Mouse (Mus musculus): ENCODE measurements around the gene Ugt1a8. TPM values are rescaled to one million over a fixed set of nuclear protein-coding genes. Genes with fewer than 3 reads are reported as not detected.
A peak's percentile ranks its signal among the peaks of the same experiment; 100 is the strongest.

The Ugt1a8 gene
- polyA plus RNA-seq, 1 experiment from 2014 or later: not detected

DNA sequence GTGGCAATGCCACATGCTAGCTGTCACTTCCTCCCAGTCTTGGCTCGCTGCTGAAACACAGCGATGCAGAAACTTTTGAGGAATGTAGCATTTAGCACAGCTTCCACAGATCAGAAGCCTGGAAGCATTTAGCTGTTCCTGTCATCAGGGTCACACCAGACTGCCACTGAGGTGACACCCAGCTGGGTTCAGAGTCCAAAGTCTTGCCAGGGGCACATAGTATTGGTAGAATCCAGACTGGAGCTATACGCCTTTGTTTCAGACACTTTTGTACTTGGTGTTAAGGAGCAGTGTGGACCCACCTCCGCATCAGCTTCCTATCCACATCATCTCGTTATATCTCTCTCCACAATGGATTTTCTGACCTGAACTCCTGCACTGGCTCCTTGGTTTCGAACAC, 165.9 kb downstream of the Ugt1a8 start:
- no peaks in the 10 kb centered on the region for H3K36me3 ChIP-seq
- H3K9me3 ChIP-seq: peaks cover 97% of the 10 kb centered on the region
- WGBS: 74% methylated on average over 6 of the region's 6 CpGs
- H3K27ac ChIP-seq (replicated peaks): no peak overlapping the region
- H3K9ac ChIP-seq (replicated peaks): no peak overlapping the region
- H3K4me3 ChIP-seq: no peak overlapping the region
- H3K4me2 ChIP-seq (replicated peaks): no peak overlapping the region
- no peaks in the 10 kb centered on the region for H3K27me3 ChIP-seq
- no peaks in the 10 kb centered on the region for H3K4me1 ChIP-seq
- no peak for ATAC-seq (ENCODE audit: low FRiP score, low read depth)

DNA sequence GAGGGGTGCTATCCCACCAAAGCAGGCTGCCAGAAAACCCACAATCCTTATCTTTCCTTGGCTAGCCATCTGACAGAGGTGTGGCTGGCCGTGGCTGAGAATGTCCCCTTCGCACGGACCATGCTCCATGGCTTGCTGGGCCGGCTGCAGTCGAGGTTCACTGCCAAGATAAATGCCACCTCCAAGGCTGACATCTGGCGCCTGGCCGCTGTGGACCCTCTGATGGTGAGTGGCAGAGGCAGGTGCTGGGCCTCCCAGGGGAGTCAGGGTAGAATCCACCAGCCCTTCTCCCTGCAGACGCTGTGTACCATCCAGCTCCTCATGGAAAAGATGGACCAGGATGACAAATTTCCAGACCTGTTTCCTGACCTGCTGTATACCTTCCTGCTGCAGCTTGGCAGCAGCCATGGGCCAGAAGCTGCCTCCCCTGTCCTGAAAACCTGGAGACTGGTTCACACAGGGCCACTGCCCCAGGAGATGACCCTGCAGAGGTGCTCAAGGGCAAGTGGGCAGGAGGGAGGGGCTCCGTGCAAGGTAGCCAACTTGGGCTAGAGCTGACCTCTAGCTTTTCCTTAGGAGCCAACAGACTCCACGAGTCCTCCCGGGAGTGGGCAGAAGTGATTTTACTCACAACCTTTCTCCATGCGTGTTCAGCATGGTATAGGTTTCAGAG, 167.3 kb downstream of the Ugt1a8 start:
- ATAC-seq (ENCODE audit: low FRiP score, low read depth): no peak
- H3K27me3 ChIP-seq: no peaks in the 10 kb centered on the region
- H3K36me3 ChIP-seq: peaks cover 6% of the 10 kb centered on the region
- no peaks in the 10 kb centered on the region for H3K4me1 ChIP-seq
- H3K4me2 ChIP-seq (replicated peaks): no peak overlapping the region
- H3K9me3 ChIP-seq: peaks cover 90% of the 10 kb centered on the region
- H3K4me3 ChIP-seq: no peak overlapping the region
- H3K27ac ChIP-seq (replicated peaks): no peak overlapping the region
- 88% methylated on average over 12 of the region's 12 CpGs for WGBS
- H3K9ac ChIP-seq (replicated peaks): no peak overlapping the region

DNA sequence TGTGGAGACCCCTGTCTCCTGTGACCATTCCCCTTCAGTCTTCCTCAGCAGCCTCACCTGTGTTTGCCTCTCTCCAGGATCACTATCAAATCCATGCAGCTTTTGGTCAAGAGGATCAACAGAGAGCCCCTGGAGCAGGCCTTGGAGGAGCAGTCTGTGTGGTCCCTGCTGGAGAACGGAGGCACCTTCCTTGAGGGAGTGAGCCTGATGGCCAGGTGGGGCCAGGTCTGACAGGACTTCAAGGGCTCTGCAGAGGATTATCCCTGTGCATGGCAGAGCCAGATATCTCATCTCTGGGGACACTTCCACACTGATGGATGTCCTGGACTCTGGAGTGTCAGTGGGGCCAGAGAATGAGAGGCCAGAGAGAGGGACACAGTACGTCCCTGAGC, 167.8 kb downstream of the Ugt1a8 start:
- Histone ChIP-seq H3K27ac (replicated peaks) (no peak overlapping the region), H3K36me3 (peaks cover 10% of the 10 kb centered on the region), H3K4me2 (replicated peaks) (no peak overlapping the region), H3K27me3 (no peaks in the 10 kb centered on the region), H3K9ac (replicated peaks) (no peak overlapping the region), H3K9me3 (peaks cover 88% of the 10 kb centered on the region), H3K4me3 (no peak overlapping the region), H3K4me1 (no peaks in the 10 kb centered on the region)
- ATAC-seq (ENCODE audit: low FRiP score, low read depth): no peak
- WGBS: 54% methylated on average over 2 of the region's 2 CpGs

GRCm38 (mm10) chr1:88255989-88256754, 168.6 kb downstream of the Ugt1a8 start:
- Histone ChIP-seq H3K9ac (replicated peaks) (no peak overlapping the region), H3K4me3 (no peak overlapping the region), H3K4me2 (replicated peaks) (no peak overlapping the region), H3K4me1 (no peaks in the 10 kb centered on the region), H3K27me3 (no peaks in the 10 kb centered on the region), H3K36me3 (peaks cover 17% of the 10 kb centered on the region), H3K27ac (replicated peaks) (no peak overlapping the region), H3K9me3 (peaks cover 80% of the 10 kb centered on the region)
- no peak for ATAC-seq (ENCODE audit: low FRiP score, low read depth)
- 79% methylated on average over 13 of the region's 13 CpGs for WGBS

DNA sequence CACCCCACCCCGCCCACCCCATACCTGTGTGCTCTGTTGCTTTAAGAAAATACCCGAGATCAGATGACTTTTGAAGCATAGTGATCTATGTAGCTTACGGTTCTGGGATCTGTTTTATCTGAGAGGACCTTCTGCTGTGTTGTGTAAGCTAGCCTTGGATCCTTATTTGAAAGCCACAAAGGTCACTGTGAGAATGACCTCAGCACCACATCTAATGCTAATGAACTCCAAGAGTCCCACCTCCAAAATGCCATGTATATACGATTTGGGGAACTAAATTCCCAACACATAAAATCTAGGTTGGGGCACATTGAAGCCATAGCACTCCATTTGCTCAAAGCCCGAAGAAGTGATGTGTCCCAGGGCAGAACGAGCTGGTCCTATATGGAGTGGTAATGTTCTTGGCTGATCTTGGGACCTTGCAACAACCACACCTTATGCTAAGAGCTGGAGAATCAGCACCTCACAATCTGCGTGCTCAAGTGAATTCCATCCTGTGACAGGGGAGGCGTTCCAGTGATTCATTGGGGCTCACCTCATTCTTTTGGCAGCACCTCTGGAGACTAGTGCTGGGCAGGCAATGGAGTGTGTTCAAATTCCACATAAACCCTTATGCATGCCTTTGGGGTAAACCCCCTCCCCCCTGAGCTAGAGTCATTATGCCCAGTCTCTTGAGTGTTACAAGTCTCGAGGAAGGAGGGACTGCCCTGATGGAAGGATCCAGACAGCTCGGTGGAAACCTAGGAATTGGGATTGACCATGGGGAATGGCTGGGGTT, 169.5 kb downstream of the Ugt1a8 start:
- H3K27ac ChIP-seq (replicated peaks): no peak overlapping the region
- H3K9ac ChIP-seq (replicated peaks): no peak overlapping the region
- H3K27me3 ChIP-seq: no peaks in the 10 kb centered on the region
- peaks cover 26% of the 10 kb centered on the region for H3K36me3 ChIP-seq
- H3K4me2 ChIP-seq (replicated peaks): no peak overlapping the region
- H3K9me3 ChIP-seq: peaks cover 74% of the 10 kb centered on the region
- WGBS: 80% methylated on average over 10 of the region's 10 CpGs
- H3K4me3 ChIP-seq: no peak overlapping the region
- no peaks in the 10 kb centered on the region for H3K4me1 ChIP-seq
- ATAC-seq (ENCODE audit: low FRiP score, low read depth): no peak

GRCm38 (mm10) chr1:88257681-88258080, 170.1 kb downstream of the Ugt1a8 start:
- H3K4me1 ChIP-seq: no peaks in the 10 kb centered on the region
- ATAC-seq (ENCODE audit: low FRiP score, low read depth): no peak
- H3K9me3 ChIP-seq: peaks cover 68% of the 10 kb centered on the region
- H3K27ac ChIP-seq (replicated peaks): no peak overlapping the region
- H3K4me2 ChIP-seq (replicated peaks): no peak overlapping the region
- no peak overlapping the region for H3K9ac ChIP-seq (replicated peaks)
- peaks cover 31% of the 10 kb centered on the region for H3K36me3 ChIP-seq
- H3K27me3 ChIP-seq: no peaks in the 10 kb centered on the region
- WGBS: 82% methylated on average over 6 of the region's 6 CpGs
- no peak overlapping the region for H3K4me3 ChIP-seq

- no peaks in the 10 kb centered on the region for H3K27me3 ChIP-seq
- no peak overlapping the region for H3K4me2 ChIP-seq (replicated peaks)
- H3K9ac ChIP-seq (replicated peaks): no peak overlapping the region
- peaks cover 62% of the 10 kb centered on the region for H3K9me3 ChIP-seq
- H3K4me3 ChIP-seq: no peak overlapping the region
- 0 out of 2 replicates have a peak, but pooled peaks have one; percentile 1 for ATAC-seq (ENCODE audit: low FRiP score, low read depth)
- WGBS: 70% methylated on average over 6 of the region's 6 CpGs
- H3K27ac ChIP-seq (replicated peaks): no peak overlapping the region
- peaks cover 38% of the 10 kb centered on the region for H3K36me3 ChIP-seq
- H3K4me1 ChIP-seq: no peaks in the 10 kb centered on the region
Measured at GRCm38 (mm10) chr1:88258361-88258760, 170.7 kb downstream of the Ugt1a8 start.

GRCm38 (mm10) chr1:88258881-88259642, 171.4 kb downstream of the Ugt1a8 start:
- Histone ChIP-seq H3K4me1 (no peaks in the 10 kb centered on the region), H3K9ac (replicated peaks) (no peak overlapping the region), H3K4me2 (replicated peaks) (no peak overlapping the region), H3K4me3 (no peak overlapping the region), H3K27ac (replicated peaks) (no peak overlapping the region), H3K36me3 (peaks cover 45% of the 10 kb centered on the region), H3K27me3 (no peaks in the 10 kb centered on the region), H3K9me3 (peaks cover 55% of the 10 kb centered on the region)
- WGBS: 80% methylated on average over 8 of the region's 8 CpGs
- ATAC-seq (ENCODE audit: low FRiP score, low read depth): 0 out of 2 replicates have a peak, but pooled peaks have one; percentile 3

- no peaks in the 10 kb centered on the region for H3K27me3 ChIP-seq
- no peak overlapping the region for H3K9ac ChIP-seq (replicated peaks)
- H3K27ac ChIP-seq (replicated peaks): no peak overlapping the region
- peaks cover 49% of the 10 kb centered on the region for H3K9me3 ChIP-seq
- WGBS: 80% methylated on average over 4 of the region's 4 CpGs
- no peak overlapping the region for H3K4me3 ChIP-seq
- H3K4me2 ChIP-seq (replicated peaks): no peak overlapping the region
- peaks cover 51% of the 10 kb centered on the region for H3K36me3 ChIP-seq
- no peaks in the 10 kb centered on the region for H3K4me1 ChIP-seq
- ATAC-seq (ENCODE audit: low FRiP score, low read depth): peak; percentile 3; the same call in 1 of the 2 replicates
Measured at GRCm38 (mm10) chr1:88259643-88260024, 172.0 kb downstream of the Ugt1a8 start.

DNA sequence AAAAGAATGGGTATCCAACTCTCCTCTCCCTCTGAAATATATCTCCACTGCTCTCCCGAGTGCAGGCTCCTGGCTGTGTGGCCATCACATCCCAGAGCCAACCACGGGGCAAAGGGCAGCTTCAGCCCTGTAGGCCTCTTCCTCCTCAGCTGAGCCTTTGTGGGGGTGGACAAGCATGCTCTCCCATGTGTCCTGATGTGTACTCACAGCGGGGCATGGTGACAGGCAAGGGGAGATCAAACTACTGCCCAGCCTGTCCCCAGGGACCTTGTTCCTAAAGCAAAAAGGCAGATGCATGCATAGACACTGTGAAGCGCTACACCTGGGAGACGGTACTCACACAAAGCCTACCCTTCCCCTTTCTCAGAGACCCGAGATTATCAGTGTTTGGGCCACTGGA, 172.5 kb downstream of the Ugt1a8 start:
- no peak overlapping the region for H3K4me2 ChIP-seq (replicated peaks)
- H3K4me1 ChIP-seq: no peaks in the 10 kb centered on the region
- H3K27me3 ChIP-seq: no peaks in the 10 kb centered on the region
- WGBS: 82% methylated on average over 6 of the region's 6 CpGs
- H3K36me3 ChIP-seq: peaks cover 55% of the 10 kb centered on the region
- H3K27ac ChIP-seq (replicated peaks): no peak overlapping the region
- no peak overlapping the region for H3K4me3 ChIP-seq
- ATAC-seq (ENCODE audit: low FRiP score, low read depth): peak; percentile 14
- peaks cover 44% of the 10 kb centered on the region for H3K9me3 ChIP-seq
- H3K9ac ChIP-seq (replicated peaks): no peak overlapping the region

DNA sequence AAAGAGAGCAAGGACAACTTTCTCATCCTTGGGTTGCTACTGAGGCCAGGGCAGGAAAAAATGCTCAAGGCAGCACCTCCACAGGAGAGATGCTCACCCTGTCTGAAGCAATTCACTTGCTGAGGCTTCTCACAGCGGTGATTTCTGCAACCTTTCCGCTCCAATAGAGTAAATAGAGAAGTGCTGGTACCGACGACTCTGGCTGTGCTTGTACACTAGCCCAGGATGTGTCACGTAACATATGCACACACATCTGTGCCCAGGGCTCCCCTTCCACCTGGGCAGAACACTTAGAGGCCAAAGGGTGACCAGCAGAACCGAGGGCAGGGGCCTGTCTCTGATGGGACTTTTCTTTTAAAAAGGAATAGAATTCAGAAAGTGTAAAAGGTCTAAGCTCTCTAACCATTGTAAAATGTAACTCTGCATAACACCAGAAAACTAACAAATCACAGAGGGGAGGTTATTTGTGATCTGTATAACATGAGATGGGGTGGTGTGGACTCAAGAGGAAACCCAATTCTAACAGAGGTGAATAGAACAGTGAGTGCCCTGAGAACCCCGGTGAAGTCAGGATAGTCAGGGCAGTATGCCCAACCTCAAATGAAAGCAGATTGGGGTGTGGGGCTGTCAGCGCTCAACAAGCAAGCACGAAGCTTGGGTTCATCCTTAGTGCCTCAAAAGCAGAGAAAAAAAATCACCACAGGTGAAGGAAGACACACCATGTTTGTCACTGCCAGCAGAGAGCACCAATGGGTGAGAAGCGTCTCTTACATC, 173.2 kb downstream of the Ugt1a8 start:
- Histone ChIP-seq H3K9ac (replicated peaks) (no peak overlapping the region), H3K4me2 (replicated peaks) (no peak overlapping the region), H3K36me3 (peaks cover 62% of the 10 kb centered on the region), H3K4me3 (no peak overlapping the region), H3K4me1 (no peaks in the 10 kb centered on the region), H3K27ac (replicated peaks) (no peak overlapping the region), H3K9me3 (peaks cover 37% of the 10 kb centered on the region), H3K27me3 (no peaks in the 10 kb centered on the region)
- 84% methylated on average over 10 of the region's 10 CpGs for WGBS
- no peak for ATAC-seq (ENCODE audit: low FRiP score, low read depth)
